Mouse (Mus musculus) forebrain, embryonic 16.5 days (tissue): ENCODE measurements around the gene Usp28. TPM values are rescaled to one million over a fixed set of nuclear protein-coding genes. Genes with fewer than 3 reads are reported as not detected.
"Not testable (repeated sequence)": the region's sequence is repeated elsewhere in the genome, so short reads cannot be mapped to it uniquely, and the experiment has no call there.

ENCODE experiments used
- ATAC-seq: fragments of 200-750 bp; cut with Nextera tagmentation; 2 replicates; pipeline ENCODE4 v1.8.0; 2017; ENCODE audit warnings: mild to moderate bottlenecking, moderate library complexity
- H3K27ac ChIP-seq: fragments of 300-500 bp; sonication (generic); 2 replicates; pipeline ENCODE4 v1.5.1; 2014; ENCODE audit warnings: low read length, control low read depth
- H3K27me3 ChIP-seq: fragments of 300-500 bp; sonication (generic); replicated peaks from 2 replicates; pipeline ENCODE4 v1.6.1; 2014; ENCODE audit warnings: low read length; ENCODE audit not compliant: control insufficient read depth, insufficient read depth
- H3K36me3 ChIP-seq: fragments of 300-500 bp; sonication (generic); 2 replicates; pipeline ENCODE4 v1.6.1; 2014; ENCODE audit not compliant: control insufficient read depth, insufficient read depth
- H3K4me1 ChIP-seq: fragments of 300-500 bp; sonication (generic); replicated peaks from 2 replicates; pipeline ENCODE4 v1.6.1; 2014; ENCODE audit warnings: low read length; ENCODE audit not compliant: control insufficient read depth, insufficient read depth
- H3K4me2 ChIP-seq: fragments of 300-500 bp; sonication (generic); 2 replicates; pipeline ENCODE4 v1.6.1; 2014; ENCODE audit warnings: mild to moderate bottlenecking, low read length, control low read depth
- H3K4me3 ChIP-seq: fragments of 300-500 bp; sonication (generic); replicated peaks from 2 replicates; pipeline ENCODE4 v1.5.1; 2014; ENCODE audit warnings: mild to moderate bottlenecking, low read length, control low read depth
- H3K9ac ChIP-seq: fragments of 300-500 bp; sonication (generic); replicated peaks from 2 replicates; pipeline ENCODE4 v1.6.1; 2014; ENCODE audit warnings: low read depth, low read length, control low read depth
- H3K9me3 ChIP-seq: fragments of 300-500 bp; sonication (generic); 2 replicates; pipeline ENCODE4 v1.6.1; 2016; ENCODE audit warnings: low read length; ENCODE audit not compliant: control insufficient read depth
- WGBS: fragments of 180-500 bp; shearing (Covaris S2); extraction: QIAGEN DNeasy Blood & Tissue Kit; methylation state at CpG from one replicate; pipeline ENCODE4 v1.1.7; 2014; 5-methylcytosine and 5-hydroxymethylcytosine counted together
- polyA plus RNA-seq: library from polyadenylated mRNA; unstranded; fragments of >200 nt; fragmentation: Nextera tagmentation; extraction: Ambion mirVana; gene quantifications from 2 replicates; pipeline ENCODE4 v1.2.1, GENCODE M21; 2015

Usp28 gene
- polyA plus RNA-seq, 1 experiment from 2014 or later = 40.5 TPM

DNA sequence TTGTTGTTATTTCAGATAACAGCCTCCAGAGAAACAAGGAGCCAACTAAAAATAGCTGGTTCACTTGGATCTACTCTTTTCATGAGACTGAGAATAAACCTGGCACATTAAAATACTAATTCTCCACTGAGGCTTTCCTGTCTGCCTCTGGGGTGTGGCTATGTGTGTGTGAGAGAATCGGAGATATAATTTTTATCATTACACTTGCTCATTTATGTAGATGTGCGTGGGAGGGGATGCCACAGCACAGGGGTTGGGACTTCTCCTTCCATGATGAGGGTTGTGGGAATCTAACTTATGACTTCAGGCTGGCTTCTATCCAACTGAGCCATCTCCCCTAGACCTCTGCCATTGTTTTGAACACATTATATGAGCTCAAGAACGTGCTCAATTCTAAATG is 4.4 kb upstream of the Usp28 start:
- Histone ChIP-seq H3K9ac (no peak overlapping the region), H3K4me3 (no peak overlapping the region), H3K27ac (no peak overlapping the region), H3K4me2 (no peak overlapping the region), H3K36me3 (no peaks in the 10 kb centered on the region), H3K27me3 (no peaks in the 10 kb centered on the region), H3K4me1 (peaks cover 4% of the 10 kb centered on the region; the same call in 1 of the 2 replicates), H3K9me3 (no peaks in the 10 kb centered on the region)
- WGBS = 88% methylated on average over 3 of the region's 3 CpGs
- ATAC-seq = no peak

DNA sequence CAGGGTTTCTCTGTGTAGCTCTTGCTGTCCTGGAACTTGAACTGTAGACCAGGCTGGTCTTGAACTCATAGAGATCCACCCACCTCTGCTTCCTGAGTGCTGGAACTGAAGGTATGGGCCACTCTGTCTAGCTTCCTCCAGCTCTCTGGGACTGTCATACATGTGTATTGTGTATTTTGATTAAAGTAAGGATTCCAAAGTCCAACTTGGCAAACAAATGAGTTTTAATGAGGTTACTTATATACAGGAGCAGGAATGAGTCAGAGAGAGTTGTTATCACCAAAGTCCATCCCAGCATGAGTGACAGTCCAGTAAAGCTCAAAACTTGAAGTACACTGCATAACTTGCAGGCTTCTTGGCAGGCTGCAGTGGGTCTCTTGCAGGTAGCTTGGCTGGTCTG is 3.3 kb upstream of the Usp28 start:
- Histone ChIP-seq H3K4me1 (peaks cover 7% of the 10 kb centered on the region), H3K4me3 (no peak overlapping the region), H3K36me3 (no peaks in the 10 kb centered on the region), H3K4me2 (no peak overlapping the region), H3K27ac (no peak overlapping the region), H3K9me3 (no peaks in the 10 kb centered on the region), H3K9ac (no peak overlapping the region), H3K27me3 (no peaks in the 10 kb centered on the region; the same call in 1 of the 2 replicates)
- ATAC-seq = no peak

DNA sequence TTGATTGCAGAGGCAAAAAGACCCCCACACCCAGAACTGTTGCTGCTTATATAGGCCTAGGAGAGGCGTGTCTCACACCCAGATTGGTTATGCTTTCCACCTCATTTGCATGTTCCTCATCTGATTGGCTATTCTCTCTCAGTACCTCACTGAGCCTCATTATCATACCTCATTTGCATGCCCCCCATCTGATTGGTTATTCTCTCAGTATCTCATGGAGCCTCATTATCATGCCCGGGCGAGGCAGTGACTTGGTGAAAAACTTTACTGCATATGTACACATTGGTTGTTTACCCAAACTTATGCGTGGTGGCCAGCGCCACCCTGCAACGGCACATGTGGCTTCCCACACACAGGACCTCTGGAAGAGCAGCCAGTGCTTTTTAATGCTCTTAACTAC is 1.4 kb upstream of the Usp28 start:
- H3K4me2 ChIP-seq, H3K36me3 ChIP-seq, H3K27me3 ChIP-seq, H3K9me3 ChIP-seq, H3K27ac ChIP-seq, H3K4me3 ChIP-seq, H3K9ac ChIP-seq, ATAC-seq: not testable (repeated sequence)
- 91% methylated on average over 6 of the region's 6 CpGs for WGBS
- H3K4me1 ChIP-seq = peaks cover 17% of the 10 kb centered on the region

DNA sequence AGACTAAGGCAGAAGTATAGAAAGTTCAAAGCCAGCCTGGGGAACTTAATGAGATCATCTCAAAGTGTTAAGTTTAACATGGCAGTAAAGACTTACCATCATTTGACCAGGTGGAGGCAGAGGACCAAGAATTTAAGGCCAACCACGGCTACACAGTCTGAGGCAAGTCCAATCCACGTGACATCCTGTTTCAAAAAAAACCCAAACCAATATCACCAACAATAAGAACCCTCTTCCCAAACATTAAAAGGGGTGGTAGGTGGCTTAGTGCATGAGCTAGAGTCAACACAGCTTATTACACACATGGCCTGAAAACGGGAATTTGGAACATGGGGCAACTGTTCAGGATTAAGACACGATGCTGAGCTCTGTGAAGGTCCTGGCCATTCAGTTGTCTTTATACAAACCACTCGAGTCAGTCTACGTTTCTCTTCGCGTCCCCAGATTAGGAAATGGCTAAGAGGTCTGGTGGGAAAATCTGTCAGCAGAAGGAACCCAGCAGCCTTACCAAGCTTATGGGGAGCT is 793 bp upstream of the Usp28 start:
- WGBS = 33% methylated on average over 8 of the region's 8 CpGs
- Histone ChIP-seq H3K27ac (peak overlapping the region; percentile 90), H3K4me1 (peaks cover 18% of the 10 kb centered on the region), H3K4me3 (peak overlapping the region; percentile 64), H3K9ac (peak overlapping the region; percentile 61), H3K27me3 (no peaks in the 10 kb centered on the region; the same call in 1 of the 2 replicates), H3K4me2 (peak overlapping the region; percentile 69), H3K9me3 (no peaks in the 10 kb centered on the region), H3K36me3 (no peaks in the 10 kb centered on the region)
- peak; percentile 16 for ATAC-seq

DNA sequence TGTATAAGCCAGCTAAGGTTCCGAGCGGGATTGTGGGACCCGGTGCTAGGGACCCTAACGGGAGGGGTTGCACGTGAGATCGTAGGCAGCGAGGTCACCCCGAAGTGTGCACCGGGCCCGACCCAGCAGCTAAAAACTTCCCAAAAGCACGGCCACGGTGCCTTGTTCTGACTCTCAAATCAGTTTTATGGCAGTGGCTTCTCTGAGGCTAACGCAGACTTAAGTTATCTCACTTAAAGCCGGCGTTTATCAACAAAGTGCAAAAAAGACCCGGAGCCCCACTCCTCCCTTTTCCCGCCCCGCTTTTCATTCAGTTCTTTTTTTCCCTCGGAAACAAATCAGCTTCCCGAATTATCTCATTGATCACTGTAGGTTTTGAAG is 523 bp downstream of the Usp28 start:
- H3K9me3 ChIP-seq = no peaks in the 10 kb centered on the region
- 0% methylated on average over 20 of the region's 20 CpGs for WGBS
- peak overlapping the region; percentile 64 for H3K4me3 ChIP-seq
- H3K4me1 ChIP-seq = peaks cover 18% of the 10 kb centered on the region
- ATAC-seq = no peak
- H3K27me3 ChIP-seq = no peaks in the 10 kb centered on the region; the same call in 1 of the 2 replicates
- H3K36me3 ChIP-seq = no peaks in the 10 kb centered on the region
- peak overlapping the region; percentile 84 for H3K27ac ChIP-seq
- H3K9ac ChIP-seq = peak overlapping the region; percentile 72
- H3K4me2 ChIP-seq = peak overlapping the region; percentile 58

DNA sequence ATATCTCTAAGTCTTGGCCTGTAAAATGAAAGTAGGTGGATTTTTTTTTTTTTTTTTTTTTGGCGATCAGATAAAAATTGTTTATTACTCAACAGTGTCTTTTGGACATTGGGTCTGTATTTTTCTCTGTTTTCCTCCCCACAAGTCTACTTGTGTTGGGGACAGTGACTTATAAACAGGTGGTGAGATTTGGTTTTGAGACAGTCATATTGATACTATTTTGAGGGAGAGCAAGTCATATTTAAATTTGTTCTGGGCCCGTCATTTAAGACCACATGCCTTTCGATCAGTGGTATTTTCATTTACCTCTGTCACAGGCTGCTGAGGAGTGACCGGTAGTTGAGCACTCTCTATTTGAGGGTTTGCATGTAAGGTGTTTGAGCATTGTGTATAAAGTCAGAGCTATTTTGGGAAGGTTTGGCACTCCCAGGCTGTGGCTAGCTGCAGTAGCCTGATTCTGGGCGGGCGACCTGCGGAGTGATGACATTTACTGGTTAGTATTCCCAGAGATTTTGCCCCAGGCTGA is 1.5 kb downstream of the Usp28 start:
- 29% methylated on average over 7 of the region's 7 CpGs for WGBS
- no peak overlapping the region for H3K9ac ChIP-seq

DNA sequence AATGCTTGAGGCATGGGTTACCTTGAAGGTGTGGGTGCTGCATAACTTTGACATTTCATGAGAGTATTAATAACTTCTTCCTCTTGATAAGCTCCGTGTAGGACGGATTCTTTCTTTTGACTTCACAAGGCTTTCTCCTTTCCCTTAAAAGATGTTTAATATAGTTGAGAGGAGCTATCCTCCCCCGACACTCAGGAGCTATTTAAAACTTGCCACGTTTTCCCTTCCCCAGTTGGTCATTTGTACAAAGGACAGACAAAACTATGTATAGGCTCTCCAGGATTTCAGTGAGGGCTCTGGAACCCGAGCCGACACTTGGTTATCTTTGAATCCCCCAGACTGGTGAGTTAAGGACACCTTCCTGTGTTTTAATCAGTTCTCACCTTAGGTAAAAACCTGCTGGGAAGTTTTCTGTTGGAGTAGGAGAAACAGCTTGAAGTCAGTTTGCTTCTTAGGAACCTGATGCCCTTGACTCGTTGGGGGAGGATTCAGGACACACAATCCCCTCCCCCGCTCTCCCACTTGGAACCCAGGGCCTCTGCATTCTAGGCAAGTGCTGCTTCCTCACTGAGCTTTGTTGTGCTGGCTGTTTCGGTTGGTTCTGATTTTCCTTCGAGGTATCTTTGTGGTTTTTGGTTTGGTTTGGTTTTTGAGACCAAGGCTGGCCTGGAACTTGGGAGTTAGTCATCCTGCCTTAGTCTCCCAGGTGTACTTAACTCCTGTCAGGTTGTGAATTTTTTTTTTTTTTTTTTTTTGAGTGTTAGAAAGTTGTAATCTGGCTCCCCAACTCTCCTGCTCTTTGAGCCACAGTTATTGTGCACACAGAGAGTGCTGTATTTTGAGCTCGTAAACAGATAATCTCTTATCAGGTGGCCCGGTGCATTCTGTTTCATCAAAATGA is 2.3 kb downstream of the Usp28 start:
- ATAC-seq = no peak
- H3K4me2 ChIP-seq = peak overlapping the region; percentile 40
- H3K4me3 ChIP-seq = no peak overlapping the region
- H3K36me3 ChIP-seq = no peaks in the 10 kb centered on the region
- H3K27me3 ChIP-seq = no peaks in the 10 kb centered on the region; the same call in 1 of the 2 replicates
- H3K27ac ChIP-seq = no peak overlapping the region
- H3K9ac ChIP-seq = no peak overlapping the region
- WGBS = 32% methylated on average over 12 of the region's 12 CpGs
- H3K9me3 ChIP-seq = no peaks in the 10 kb centered on the region
- H3K4me1 ChIP-seq = peaks cover 18% of the 10 kb centered on the region

More for the DNA sequence above, 1.5 kb downstream of the Usp28 start:
- Histone ChIP-seq H3K36me3 (no peaks in the 10 kb centered on the region), H3K4me2 (peak overlapping the region; percentile 58), H3K9me3 (no peaks in the 10 kb centered on the region), H3K27me3 (no peaks in the 10 kb centered on the region; the same call in 1 of the 2 replicates), H3K4me3 (0 out of 2 replicates have a peak overlapping the region, but pooled peaks have one; percentile 4), H3K4me1 (peaks cover 18% of the 10 kb centered on the region), H3K27ac (no peak overlapping the region)
- ATAC-seq = no peak

DNA sequence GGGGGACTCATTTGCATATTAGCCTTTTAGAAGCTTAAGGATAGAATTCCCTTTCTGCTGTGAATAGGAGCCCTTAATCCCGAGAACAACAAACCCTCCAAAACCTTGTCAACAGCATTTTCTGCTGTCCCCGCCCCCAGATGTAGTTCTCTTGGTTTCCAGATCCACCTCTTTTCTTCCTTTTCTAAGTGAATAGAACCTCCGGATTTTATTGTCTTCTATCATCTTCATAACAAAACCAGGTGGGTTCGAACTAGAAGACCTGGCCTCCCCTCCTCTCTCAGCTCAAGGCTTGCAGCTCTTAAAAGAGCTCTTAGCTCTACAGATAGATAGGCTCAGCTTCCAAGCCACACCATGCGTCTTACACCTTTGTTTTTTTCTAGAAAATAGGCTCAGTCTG is 6.5 kb downstream of the Usp28 start:
- H3K36me3 ChIP-seq = no peaks in the 10 kb centered on the region
- WGBS = 36% methylated on average over 5 of the region's 5 CpGs

DNA sequence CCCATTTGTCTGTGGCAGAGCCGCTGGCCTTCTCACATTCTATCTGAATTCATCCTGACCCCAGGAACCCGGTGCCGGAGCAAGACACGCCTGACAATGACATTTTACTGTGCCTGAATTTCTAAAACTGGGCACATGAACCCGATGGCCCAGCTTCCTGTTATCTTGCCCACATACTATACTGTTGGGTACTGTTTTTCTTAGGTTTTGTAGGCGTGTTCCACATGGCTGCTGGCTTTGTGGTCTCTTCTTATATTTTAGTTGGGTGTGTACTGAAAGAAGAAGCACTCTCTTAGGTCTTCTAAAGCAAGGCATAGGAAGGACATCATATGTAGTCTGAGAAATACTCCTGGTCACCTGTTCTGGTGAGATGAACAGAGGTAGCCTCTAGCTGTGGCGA is 9.6 kb downstream of the Usp28 start:
- Histone ChIP-seq H3K36me3 (no peaks in the 10 kb centered on the region), H3K9ac (no peak overlapping the region), H3K27me3 (no peaks in the 10 kb centered on the region), H3K4me1 (no peaks in the 10 kb centered on the region), H3K4me2 (no peak overlapping the region), H3K4me3 (no peak overlapping the region), H3K27ac (no peak overlapping the region), H3K9me3 (no peaks in the 10 kb centered on the region)
- no peak for ATAC-seq
- WGBS = 94% methylated on average over 7 of the region's 7 CpGs

More for the DNA sequence above, 6.5 kb downstream of the Usp28 start:
- no peak for ATAC-seq
- Histone ChIP-seq H3K27me3 (no peaks in the 10 kb centered on the region; the same call in 1 of the 2 replicates), H3K9ac (no peak overlapping the region), H3K9me3 (no peaks in the 10 kb centered on the region), H3K27ac (no peak overlapping the region), H3K4me2 (no peak overlapping the region), H3K4me1 (peaks cover 13% of the 10 kb centered on the region), H3K4me3 (no peak overlapping the region)
